Mouse (Mus musculus) G1E (cell line): ENCODE measurements around the gene Fggy.

Experiments
- CTCF ChIP-seq: IDR thresholded peaks from 2 replicates; pipeline ENCODE4 v1.5.1; 2012; ENCODE audit warnings: low read depth, low read length, inconsistent platforms, mixed read lengths
- GATA1 ChIP-seq: IDR thresholded peaks from 2 replicates; pipeline ENCODE4 v1.6.1; 2012; ENCODE audit warnings: borderline replicate concordance, low read length, inconsistent platforms, mixed read lengths
- GATA2 ChIP-seq: IDR thresholded peaks from 2 replicates; pipeline ENCODE4 v1.6.1; 2012; ENCODE audit warnings: low read depth, low read length, inconsistent platforms, borderline replicate concordance
- POLR2AphosphoS5 ChIP-seq: IDR thresholded peaks from 2 replicates; pipeline ENCODE4 v1.6.1; 2012; ENCODE audit warnings: low read depth, low read length, inconsistent platforms; ENCODE audit not compliant: insufficient replicate concordance
- TAL1 ChIP-seq: conservative IDR thresholded peaks from 2 replicates; pipeline ENCODE4 v1.6.1; 2012; ENCODE audit warnings: low read depth, low read length, inconsistent platforms, mixed read lengths

DNA sequence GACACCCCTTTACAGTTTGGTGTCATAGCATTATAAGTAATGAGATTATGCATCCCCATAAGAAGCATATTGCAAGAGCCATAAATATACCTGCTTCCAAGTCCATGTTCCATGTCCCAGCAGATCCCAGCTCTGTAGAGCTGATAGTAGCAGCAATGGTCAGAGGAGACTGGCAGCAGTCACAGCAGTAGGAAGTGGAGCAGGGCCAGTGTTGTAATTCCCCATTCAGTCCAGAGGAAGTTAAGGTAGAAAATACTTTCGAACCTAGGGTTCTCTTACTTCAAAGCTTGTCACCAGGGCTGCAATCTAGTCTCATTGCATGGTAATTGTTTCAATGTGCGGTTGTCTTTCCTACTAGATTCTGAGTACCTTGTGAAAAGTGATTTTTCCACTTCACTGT lies 112.0 kb downstream of the Fggy start:
- no peak for TF ChIP-seq CTCF
- TF ChIP-seq GATA1 = no peak
- no peak for TF ChIP-seq POLR2AphosphoS5
- no peak for TF ChIP-seq GATA2
- TF ChIP-seq TAL1 = no peak
